Mouse (Mus musculus) thymus, adult 2 months (tissue): Measurements from ENCODE around the gene Actg1. TPM values are rescaled to one million over a fixed set of nuclear protein-coding genes. Genes with fewer than 3 reads are reported as not detected.

Source experiments
- DNase-seq: peaks from one replicate; pipeline ENCODE4 v3.0.0; 2021
- H3K27ac ChIP-seq: fragments of 200-500 bp; 2 replicates; pipeline ENCODE4 v1.5.1; 2012; ENCODE audit warnings: low read length, control low read depth; ENCODE audit not compliant: control insufficient read depth, insufficient read depth
- H3K27me3 ChIP-seq: fragments of 200-500 bp; 2 replicates; pipeline ENCODE4 v1.6.1; 2012; ENCODE audit warnings: mild to moderate bottlenecking, low read length, moderate library complexity, mixed read lengths; ENCODE audit not compliant: control insufficient read depth, insufficient read depth
- H3K36me3 ChIP-seq: fragments of 200-500 bp; 2 replicates; pipeline ENCODE4 v1.6.1; 2012; ENCODE audit warnings: mild to moderate bottlenecking, low read length, moderate library complexity; ENCODE audit not compliant: control insufficient read depth, insufficient read depth
- H3K4me1 ChIP-seq: fragments of 200-500 bp; replicated peaks from 2 replicates; pipeline ENCODE4 v1.6.1; 2012; ENCODE audit warnings: low read length; ENCODE audit not compliant: control insufficient read depth, insufficient read depth
- H3K4me3 ChIP-seq: fragments of 200-500 bp; 2 replicates; pipeline ENCODE4 v1.5.1; 2012; ENCODE audit warnings: mild to moderate bottlenecking, low read length, control low read depth, moderate library complexity; ENCODE audit not compliant: control insufficient read depth, insufficient read depth
- CTCF ChIP-seq: fragments of 200-500 bp; IDR thresholded peaks from 2 replicates; pipeline ENCODE4 v1.5.1; 2012; ENCODE audit warnings: mild to moderate bottlenecking, control low read depth, low read length, moderate library complexity, borderline replicate concordance; ENCODE audit not compliant: control insufficient read depth, poor library complexity, insufficient read depth; ENCODE audit errors: extremely low read depth
- POLR2A ChIP-seq: fragments of 200-500 bp; IDR thresholded peaks from 2 replicates; pipeline ENCODE4 v1.6.1; 2012; ENCODE audit warnings: mild to moderate bottlenecking, low read length, control low read depth, moderate library complexity; ENCODE audit not compliant: control insufficient read depth, poor library complexity, insufficient read depth; ENCODE audit errors: extremely low read depth
- WGBS: fragments of 180-500 bp; shearing (Covaris S2); methylation state at CpG from one replicate; pipeline ENCODE4 v1.1.7; 2018; 5-methylcytosine and 5-hydroxymethylcytosine counted together
- polyA plus RNA-seq: library from polyadenylated mRNA; depleted of rRNA; stranded (reverse); fragments of >200 nt; gene quantifications from 2 replicates; pipeline ENCODE4 v1.2.3, GENCODE M21; 2012

Actg1 gene
- polyA plus RNA-seq, 1 experiment = 1,233 TPM

DNA sequence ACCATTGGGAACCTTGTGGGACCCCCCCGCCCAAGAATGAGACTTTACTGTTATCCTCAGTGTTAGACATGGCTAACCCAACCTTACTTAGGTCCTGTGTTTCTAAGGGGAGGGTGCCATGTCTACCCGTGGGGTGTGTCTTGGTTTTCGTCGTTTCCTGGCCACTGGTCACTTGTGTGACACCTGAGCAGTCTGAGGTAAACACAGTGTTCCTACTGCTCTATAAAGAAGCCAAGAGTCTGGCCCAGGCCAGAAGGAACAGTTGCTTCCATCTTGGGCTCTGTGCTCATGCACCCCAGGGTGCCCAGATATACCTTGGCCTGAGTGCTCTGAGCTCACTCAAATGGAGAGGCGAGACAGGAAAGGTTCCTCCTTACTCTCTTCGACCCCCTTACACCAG lies 14.5 kb upstream of the Actg1 start:
- H3K36me3 ChIP-seq = no peaks in the 10 kb centered on the region
- no peaks in the 10 kb centered on the region for H3K4me1 ChIP-seq
- DNase-seq = no peak
- H3K27ac ChIP-seq = no peak overlapping the region
- 95% methylated on average over 6 of the region's 6 CpGs for WGBS
- TF ChIP-seq POLR2A = no peak
- no peak for TF ChIP-seq CTCF
- H3K4me3 ChIP-seq = no peak overlapping the region
- H3K27me3 ChIP-seq = no peaks in the 10 kb centered on the region

DNA sequence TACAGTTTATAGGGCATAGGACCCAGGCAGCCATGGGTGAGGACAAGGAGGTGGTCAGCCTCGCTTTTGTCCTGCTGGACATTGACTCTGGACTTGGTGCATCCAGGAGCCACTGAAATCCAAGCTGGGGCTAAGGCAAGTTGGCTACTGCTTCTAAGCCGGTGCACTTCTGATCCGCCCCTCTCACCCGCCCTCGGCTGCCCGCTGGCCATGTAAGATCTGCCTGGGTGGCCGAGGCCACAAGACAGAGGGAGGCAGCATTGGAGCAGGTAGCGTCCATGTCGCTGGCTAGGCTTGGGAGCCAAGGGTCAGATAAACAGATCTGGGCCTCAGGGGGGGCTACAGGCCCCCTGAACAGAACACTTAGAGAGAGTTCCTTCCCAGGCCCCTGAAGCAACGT lies 13.0 kb upstream of the Actg1 start, which contains the start of gene Fscn2:
Fscn2 (plus strand) TSS at position 240 of the 400 bp plus-strand sequence.
- H3K4me3 ChIP-seq = no peak within 1 kb of the TSS
- TF ChIP-seq POLR2A (no peak), CTCF (no peak)
- H3K36me3 ChIP-seq = no peaks in the 10 kb centered on the region
- no peak within 1 kb of the TSS for H3K27ac ChIP-seq
- H3K27me3 ChIP-seq = no peaks in the 10 kb centered on the region
- no peaks in the 10 kb centered on the region for H3K4me1 ChIP-seq
- WGBS = 95% methylated on average over 10 of the region's 10 CpGs
- no peak for DNase-seq

DNA sequence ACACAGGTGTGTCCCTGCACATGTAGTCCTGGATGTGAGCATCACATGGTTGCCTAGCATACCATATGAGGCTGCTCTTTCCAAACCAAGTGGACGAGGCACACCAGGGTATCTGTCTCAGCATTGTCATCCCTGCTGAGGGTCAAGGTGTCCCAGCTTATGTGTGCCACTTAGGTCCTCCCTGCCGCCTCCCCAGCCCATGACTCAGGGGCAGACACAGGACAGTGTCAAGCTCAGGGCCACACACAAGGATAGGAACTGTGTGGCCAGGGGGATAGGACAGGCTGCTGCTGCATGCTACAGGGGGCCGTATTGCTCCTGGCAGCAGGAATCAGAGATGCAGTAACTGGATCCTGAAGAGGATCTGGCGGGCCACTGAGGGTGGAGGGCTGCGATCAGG lies 12.4 kb upstream of the Actg1 start:
- no peak for TF ChIP-seq CTCF
- TF ChIP-seq POLR2A = no peak
- Histone ChIP-seq H3K27ac (no peak overlapping the region), H3K4me1 (no peaks in the 10 kb centered on the region), H3K27me3 (no peaks in the 10 kb centered on the region), H3K4me3 (no peak overlapping the region), H3K36me3 (no peaks in the 10 kb centered on the region)
- DNase-seq = no peak
- WGBS = 96% methylated on average over 5 of the region's 5 CpGs

DNA sequence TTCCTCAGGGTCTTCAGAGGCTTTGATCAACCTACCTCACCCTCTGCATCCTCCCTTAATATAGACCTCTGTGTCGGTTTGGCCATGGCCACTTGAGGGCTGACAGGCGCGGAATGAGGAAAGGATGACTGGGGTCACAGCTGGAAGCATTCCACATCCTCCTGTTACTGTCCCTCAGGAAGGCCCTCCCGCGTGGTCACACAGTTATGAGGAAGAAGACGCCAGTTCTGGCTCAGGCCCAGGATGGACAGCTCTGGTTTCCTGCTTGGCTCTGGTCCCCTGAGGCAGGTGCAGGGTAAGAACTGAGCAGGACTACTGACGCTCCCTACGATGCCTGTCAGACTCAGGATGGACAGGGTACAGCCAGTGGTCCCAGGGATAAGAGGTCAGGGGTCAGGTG lies 11.7 kb upstream of the Actg1 start:
- DNase-seq = no peak
- 52% methylated on average over 8 of the region's 8 CpGs for WGBS
- no peak for TF ChIP-seq POLR2A
- no peak for TF ChIP-seq CTCF

DNA sequence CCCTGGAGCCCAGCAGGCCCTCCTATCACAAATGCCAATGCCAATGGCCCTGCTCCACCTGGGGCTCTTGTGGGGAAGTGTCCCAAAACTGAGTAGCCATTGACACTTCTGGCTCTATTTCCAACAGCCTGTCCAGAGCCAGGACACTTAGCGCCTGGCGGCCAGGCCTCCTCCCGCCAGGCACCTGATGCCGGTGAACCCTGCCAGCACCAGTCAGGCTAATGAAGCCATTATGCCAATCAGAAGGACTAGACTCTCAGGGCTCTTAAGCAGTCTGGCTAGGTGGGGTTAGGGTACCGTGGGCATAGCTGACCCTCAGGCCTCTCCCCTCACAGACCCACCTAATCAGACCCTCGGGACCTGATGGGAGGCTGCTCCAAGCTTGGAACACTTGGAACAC lies 11.0 kb upstream of the Actg1 start:
- Histone ChIP-seq H3K36me3 (no peaks in the 10 kb centered on the region), H3K4me1 (0 out of 2 replicates have a peak, but pooled peaks cover under 1% of the 10 kb centered on the region)
- WGBS = 96% methylated on average over 6 of the region's 6 CpGs

More for the DNA sequence above, 11.7 kb upstream of the Actg1 start:
- Histone ChIP-seq H3K4me3 (no peak overlapping the region), H3K27me3 (no peaks in the 10 kb centered on the region), H3K4me1 (no peaks in the 10 kb centered on the region), H3K36me3 (no peaks in the 10 kb centered on the region), H3K27ac (no peak overlapping the region)

DNA sequence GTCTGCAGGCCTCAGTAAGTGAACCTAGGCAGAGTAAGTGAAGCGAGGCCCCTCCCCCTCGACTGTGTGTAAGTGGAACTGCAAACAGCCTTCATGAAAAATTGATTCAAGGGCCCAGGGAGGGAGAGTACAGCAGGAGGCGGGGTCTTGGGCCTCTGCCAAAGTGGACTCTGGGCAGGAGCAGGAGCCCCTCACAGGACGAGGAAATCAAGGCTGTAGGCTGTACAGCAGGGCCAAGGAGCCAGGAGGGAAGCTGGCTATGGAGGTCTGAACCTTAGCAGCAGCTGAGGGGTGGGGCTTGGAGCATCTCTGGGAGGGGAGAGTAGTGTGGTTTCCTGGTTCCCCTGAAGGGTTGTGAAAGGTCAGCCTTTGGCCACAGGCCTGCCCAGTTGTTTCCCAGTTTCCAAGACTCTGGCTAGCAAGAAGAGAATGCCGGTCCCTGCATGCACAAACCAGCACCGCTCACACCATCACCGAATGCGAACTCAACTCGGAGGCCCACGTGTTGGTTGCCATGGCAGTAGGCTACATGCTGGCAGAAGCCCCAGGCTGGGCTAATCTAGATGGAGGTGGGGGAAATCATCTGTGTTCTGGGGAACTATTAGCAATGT lies 9.6 kb upstream of the Actg1 start:
- Histone ChIP-seq H3K4me3 (no peak overlapping the region), H3K4me1 (peaks cover 10% of the 10 kb centered on the region), H3K27me3 (no peaks in the 10 kb centered on the region), H3K27ac (no peak overlapping the region), H3K36me3 (no peaks in the 10 kb centered on the region)
- DNase-seq = no peak
- TF ChIP-seq CTCF = no peak
- TF ChIP-seq POLR2A = no peak
- WGBS = 51% methylated on average over 10 of the region's 10 CpGs

More for the DNA sequence above, 11.0 kb upstream of the Actg1 start:
- TF ChIP-seq CTCF (no peak), POLR2A (no peak)
- Histone ChIP-seq H3K27me3 (no peaks in the 10 kb centered on the region), H3K27ac (no peak overlapping the region), H3K4me3 (no peak overlapping the region)
- no peak for DNase-seq

DNA sequence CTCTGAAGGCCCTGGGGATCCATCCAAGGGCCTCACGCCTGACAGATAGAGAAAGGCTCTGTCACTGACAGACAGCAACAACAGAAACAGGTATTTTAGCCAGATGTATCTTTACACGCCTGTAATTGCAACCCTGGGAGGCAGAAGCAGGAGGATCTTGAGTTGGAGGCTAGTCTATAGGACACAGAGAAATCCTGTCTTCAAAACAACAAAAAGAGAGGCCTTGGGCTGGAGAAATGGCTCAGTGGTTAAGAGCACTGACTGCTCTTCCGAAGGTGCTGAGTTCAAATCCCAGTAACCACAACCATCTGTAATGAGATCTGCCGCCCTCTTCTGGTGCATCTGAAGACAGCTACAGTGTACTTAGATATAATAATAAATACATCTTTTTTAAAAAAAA lies 8.6 kb upstream of the Actg1 start:
- DNase-seq = no peak
- Histone ChIP-seq H3K36me3 (no peaks in the 10 kb centered on the region), H3K27ac (no peak overlapping the region), H3K4me1 (peaks cover 14% of the 10 kb centered on the region), H3K4me3 (no peak overlapping the region), H3K27me3 (no peaks in the 10 kb centered on the region)
- WGBS = 96% methylated on average over 4 of the region's 4 CpGs
- TF ChIP-seq CTCF (no peak), POLR2A (no peak)
